Mouse (Mus musculus) CD4-positive, CD25-positive, alpha-beta regulatory T cell, adult 4 months (primary cell): ENCODE measurements around the gene Ppp1r17. TPM values are rescaled to one million over a fixed set of nuclear protein-coding genes. Genes with fewer than 3 reads are reported as not detected.

ENCODE experiments used
- polyA plus RNA-seq, 2 experiments: library from polyadenylated mRNA; unstranded; fragments of 100-300 nt; shearing (Covaris generic); gene quantifications; one replicate each; pipeline ENCODE4 v1.2.1; 2017

Gene Ppp1r17
- polyA plus RNA-seq, 2 experiments from 2014 or later: not detected

Other genes with a start within 250 kb of the Ppp1r17 start
- gene Itprid1, start 180.6 kb upstream of the Ppp1r17 start, polyA plus RNA-seq: not detected